Mouse (Mus musculus) ES-Bruce4 (cell line): ENCODE results near the gene Lgals12. TPM values are rescaled to one million over a fixed set of nuclear protein-coding genes. Genes with fewer than 3 reads are reported as not detected.

Source experiments
- H3K27ac ChIP-seq: 2 replicates; pipeline ENCODE4 v1.5.1; 2012; ENCODE audit warnings: low read length, inconsistent platforms; ENCODE audit not compliant: insufficient read depth
- H3K27me3 ChIP-seq: 2 replicates; pipeline ENCODE4 v1.6.1; 2012; ENCODE audit warnings: mild to moderate bottlenecking, low read length, inconsistent platforms; ENCODE audit not compliant: control insufficient read depth, poor library complexity, insufficient read depth, severe bottlenecking
- H3K36me3 ChIP-seq: 2 replicates; pipeline ENCODE4 v1.6.1; 2012; ENCODE audit warnings: inconsistent platforms, mild to moderate bottlenecking, low read length, moderate library complexity; ENCODE audit not compliant: control insufficient read depth, poor library complexity, insufficient read depth, severe bottlenecking
- H3K4me1 ChIP-seq: one replicate; pipeline ENCODE4 v1.8.1; 2011; ENCODE audit warnings: low read length; ENCODE audit not compliant: control insufficient read depth, insufficient read depth
- H3K4me3 ChIP-seq: 2 replicates; pipeline ENCODE4 v1.5.1; 2011; ENCODE audit warnings: low read depth, mild to moderate bottlenecking, low read length
- H3K9ac ChIP-seq: 2 replicates; pipeline ENCODE4 v1.6.1; 2012; ENCODE audit warnings: low read depth, mild to moderate bottlenecking, inconsistent platforms; ENCODE audit not compliant: poor library complexity, severe bottlenecking
- H3K9me3 ChIP-seq: replicated peaks from 2 replicates; pipeline ENCODE4 v1.6.1; 2012; ENCODE audit warnings: mild to moderate bottlenecking, low read length, inconsistent platforms; ENCODE audit not compliant: control insufficient read depth, poor library complexity, insufficient read depth, severe bottlenecking
- CTCF ChIP-seq: IDR thresholded peaks from one replicate; pipeline ENCODE4 v1.8.1; 2011; ENCODE audit warnings: low read depth, low read length
- EP300 ChIP-seq: IDR thresholded peaks from 2 replicates; pipeline ENCODE4 v1.6.1; 2011; ENCODE audit warnings: low read depth, low read length; ENCODE audit not compliant: insufficient read depth
- POLR2A ChIP-seq: IDR thresholded peaks from one replicate; pipeline ENCODE4 v1.8.1; 2011; ENCODE audit warnings: low read length; ENCODE audit not compliant: insufficient read depth
- polyA plus RNA-seq: library from polyadenylated mRNA; stranded (reverse); fragments of >200 nt; gene quantifications from 2 replicates; pipeline ENCODE4 v1.2.4, GENCODE M21; 2011; ENCODE audit warnings: low read depth; ENCODE audit not compliant: missing spikeins, insufficient read depth, insufficient read length

Lgals12 gene
- polyA plus RNA-seq, 1 experiment = 0.46 TPM

GRCm38 (mm10) chr19:7616231-7616930 lies 9.4 kb upstream of the Lgals12 start:
- TF ChIP-seq CTCF = no peak
- no peak for TF ChIP-seq EP300
- TF ChIP-seq POLR2A = no peak
- Histone ChIP-seq H3K4me1 (no peaks in the 10 kb centered on the region), H3K36me3 (no peaks in the 10 kb centered on the region), H3K27ac (no peak overlapping the region), H3K9me3 (no peaks in the 10 kb centered on the region), H3K27me3 (no peaks in the 10 kb centered on the region), H3K4me3 (no peak overlapping the region), H3K9ac (no peak overlapping the region)

GRCm38 (mm10) chr19:7613151-7613550 lies 6.2 kb upstream of the Lgals12 start:
- no peak overlapping the region for H3K9ac ChIP-seq
- TF ChIP-seq CTCF (no peak), EP300 (no peak), POLR2A (no peak)
- no peak overlapping the region for H3K4me3 ChIP-seq
- no peak overlapping the region for H3K27ac ChIP-seq
- H3K36me3 ChIP-seq = no peaks in the 10 kb centered on the region
- H3K9me3 ChIP-seq = no peaks in the 10 kb centered on the region
- H3K27me3 ChIP-seq = no peaks in the 10 kb centered on the region
- no peaks in the 10 kb centered on the region for H3K4me1 ChIP-seq

DNA sequence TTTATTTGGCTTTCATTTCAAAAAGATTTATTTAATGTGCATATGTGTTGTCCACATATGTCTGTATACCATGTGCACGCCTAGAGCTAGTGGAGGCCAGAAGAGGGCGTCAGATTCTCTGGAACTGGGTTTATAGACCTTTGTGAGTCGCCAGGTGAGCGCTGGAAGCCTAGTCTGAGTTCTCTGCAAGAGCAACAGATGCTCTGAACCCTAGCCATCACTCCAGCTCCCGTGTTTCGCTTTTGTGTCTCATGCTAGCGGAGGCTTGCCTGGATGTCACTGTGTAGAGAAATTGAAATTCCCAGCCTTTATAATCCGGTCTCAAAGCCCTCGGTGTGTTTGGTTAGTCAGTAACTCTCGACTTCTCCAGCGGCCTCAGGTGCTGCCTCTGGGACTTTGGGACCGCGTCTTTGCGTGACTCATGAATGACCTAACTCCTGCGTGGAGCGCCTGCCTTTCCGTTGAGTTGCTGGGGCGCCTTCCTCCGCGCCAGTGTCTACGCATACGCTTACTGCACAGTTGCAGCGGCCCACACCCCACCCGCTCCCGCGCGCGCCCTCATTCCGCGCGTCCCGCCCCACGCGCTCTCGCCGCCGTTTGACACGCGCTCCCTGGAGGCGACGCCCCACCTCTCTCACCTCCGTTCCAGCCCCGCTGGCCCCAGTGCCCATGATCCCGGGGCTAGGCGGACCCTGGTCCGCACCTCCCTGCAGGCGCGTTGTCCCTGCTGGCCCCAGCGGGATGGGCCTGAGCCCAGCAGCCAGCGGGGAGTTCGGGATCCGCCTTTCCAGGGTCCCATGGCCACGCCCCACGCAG lies 5.2 kb upstream of the Lgals12 start, which contains the start of gene Hrasls5:
Hrasls5 (plus strand) TSS at position 600 of the 816 bp plus-strand sequence.
- Histone ChIP-seq H3K27ac (no peak within 1 kb of the TSS), H3K4me3 (peak within 1 kb of the TSS; percentile 41), H3K36me3 (no peaks in the 10 kb centered on the region), H3K27me3 (no peaks in the 10 kb centered on the region), H3K9me3 (no peaks in the 10 kb centered on the region), H3K4me1 (peaks cover 2% of the 10 kb centered on the region), H3K9ac (peak within 1 kb of the TSS; percentile 43; the same call in 1 of the 2 replicates)
- TF ChIP-seq CTCF (peak; percentile 47), EP300 (no peak)

GRCm38 (mm10) chr19:7607690-7608201 lies 753 bp upstream of the Lgals12 start:
- H3K9me3 ChIP-seq = no peaks in the 10 kb centered on the region

DNA sequence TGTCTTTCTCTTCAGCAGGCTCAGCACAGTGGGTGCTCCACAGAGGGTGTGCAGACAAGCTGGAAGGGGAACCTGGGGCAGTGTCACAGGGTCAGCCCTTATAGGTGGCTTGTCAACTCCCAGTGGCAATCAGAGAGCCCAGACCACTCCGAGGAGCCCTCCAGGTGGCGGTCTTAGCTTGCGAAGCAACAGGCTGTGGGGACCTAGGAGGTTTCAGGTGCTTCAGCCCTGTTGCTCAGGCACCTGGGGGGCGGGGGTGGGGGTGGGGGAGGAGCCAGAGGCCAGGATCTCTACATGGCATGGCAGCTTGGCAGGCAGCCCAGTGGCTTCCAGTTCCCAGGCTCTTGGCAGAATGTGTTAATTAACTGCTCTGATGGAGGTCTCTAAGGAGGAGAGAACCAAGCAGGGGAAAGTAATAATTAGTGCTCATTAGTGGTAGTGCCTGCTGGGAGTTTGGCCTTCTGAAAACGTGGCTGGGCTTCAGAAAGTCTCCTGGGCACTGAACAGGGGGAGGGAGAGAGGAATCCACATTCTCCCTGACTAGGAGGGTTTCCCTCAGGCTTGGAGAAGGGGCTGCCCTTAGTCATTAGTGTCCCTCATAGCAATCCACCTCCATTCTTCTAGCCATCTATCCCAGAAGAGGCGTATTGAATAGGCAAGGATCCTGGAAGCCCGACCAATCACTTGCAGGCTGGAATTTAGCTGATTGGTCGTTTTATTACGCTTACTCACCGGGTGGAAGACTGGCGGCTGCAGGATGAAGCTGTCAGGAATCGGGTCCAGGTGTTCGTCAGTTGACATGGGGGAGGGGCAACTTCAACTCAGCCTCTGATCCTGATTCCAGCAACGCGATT lies 836 bp downstream of the Lgals12 start:
- Histone ChIP-seq H3K36me3 (no peaks in the 10 kb centered on the region), H3K9me3 (no peaks in the 10 kb centered on the region), H3K27me3 (no peaks in the 10 kb centered on the region), H3K27ac (no peak overlapping the region), H3K4me3 (peak overlapping the region; percentile 42), H3K4me1 (peaks cover 3% of the 10 kb centered on the region), H3K9ac (no peak overlapping the region)
- TF ChIP-seq CTCF (peak; percentile 29), POLR2A (no peak), EP300 (no peak)

More at GRCm38 (mm10) chr19:7607690-7608201, 753 bp upstream of the Lgals12 start:
- Histone ChIP-seq H3K4me1 (peaks cover 3% of the 10 kb centered on the region), H3K36me3 (no peaks in the 10 kb centered on the region), H3K27ac (no peak overlapping the region), H3K4me3 (0 out of 2 replicates have a peak overlapping the region, but pooled peaks have one; percentile 6), H3K27me3 (no peaks in the 10 kb centered on the region), H3K9ac (no peak overlapping the region)
- TF ChIP-seq POLR2A = no peak
- no peak for TF ChIP-seq EP300
- no peak for TF ChIP-seq CTCF
